Mouse (Mus musculus) neural tube, embryonic 13.5 days (tissue): ENCODE results near the gene Cfd. TPM values are rescaled to one million over a fixed set of nuclear protein-coding genes. Genes with fewer than 3 reads are reported as not detected.

Experiments
- ATAC-seq: fragments of 200-750 bp; cut with Nextera tagmentation; 2 replicates; pipeline ENCODE4 v1.8.0; 2017; ENCODE audit warnings: low read depth, mild to moderate bottlenecking, moderate TSS enrichment, moderate library complexity
- H3K27ac ChIP-seq: fragments of 300-500 bp; sonication (generic); replicated peaks from 2 replicates; pipeline ENCODE4 v1.5.1; 2015; ENCODE audit warnings: moderate library complexity, mild to moderate bottlenecking, inconsistent platforms
- H3K27me3 ChIP-seq: fragments of 300-500 bp; sonication (generic); 2 replicates; pipeline ENCODE4 v1.6.1; 2015; ENCODE audit warnings: mild to moderate bottlenecking, inconsistent platforms
- H3K36me3 ChIP-seq: fragments of 300-500 bp; sonication (generic); 2 replicates; pipeline ENCODE4 v1.6.1; 2015; ENCODE audit warnings: mild to moderate bottlenecking, inconsistent platforms
- H3K4me1 ChIP-seq: fragments of 300-500 bp; sonication (generic); replicated peaks from 2 replicates; pipeline ENCODE4 v1.6.1; 2015; ENCODE audit warnings: inconsistent platforms
- H3K4me2 ChIP-seq: fragments of 300-500 bp; sonication (generic); 2 replicates; pipeline ENCODE4 v1.6.1; 2015; ENCODE audit warnings: inconsistent platforms, mild to moderate bottlenecking, moderate library complexity
- H3K4me3 ChIP-seq: fragments of 300-500 bp; sonication (generic); 2 replicates; pipeline ENCODE4 v1.5.1; 2015; ENCODE audit warnings: mild to moderate bottlenecking, inconsistent platforms
- H3K9ac ChIP-seq: fragments of 300-500 bp; sonication (generic); 2 replicates; pipeline ENCODE4 v1.6.1; 2015; ENCODE audit warnings: moderate library complexity, mild to moderate bottlenecking, inconsistent platforms
- H3K9me3 ChIP-seq: fragments of 300-500 bp; sonication (generic); 2 replicates; pipeline ENCODE4 v1.6.1; 2016; ENCODE audit warnings: inconsistent platforms
- WGBS: fragments of 180-500 bp; shearing (Covaris S2); methylation state at CpG from one replicate; pipeline ENCODE4 v1.1.7; 2015; 5-methylcytosine and 5-hydroxymethylcytosine counted together
- microRNA-seq: library from miRNA; unstranded; fragments of <30 nt; microRNA quantifications from one replicate; pipeline ENCODE4, GENCODE M21; 2016
- polyA plus RNA-seq: library from polyadenylated mRNA; unstranded; fragments of >200 nt; fragmentation: Nextera tagmentation; extraction: Ambion mirVana; gene quantifications from 2 replicates; pipeline ENCODE4 v1.2.1, GENCODE M21; 2015

The Cfd gene
- polyA plus RNA-seq, 1 experiment from 2014 or later, result not detected

GRCm38 (mm10) chr10:79933861-79934260 lies 43.2 kb downstream of the Cfd start:
- H3K36me3 ChIP-seq, result peaks cover 47% of the 10 kb centered on the region
- no peak for ATAC-seq
- no peak overlapping the region for H3K4me3 ChIP-seq
- peak overlapping the region; percentile 38; the same call in 1 of the 2 replicates for H3K9ac ChIP-seq
- H3K27me3 ChIP-seq, result no peaks in the 10 kb centered on the region
- peak overlapping the region; percentile 80 for H3K27ac ChIP-seq
- peaks cover 94% of the 10 kb centered on the region for H3K4me1 ChIP-seq
- no peak overlapping the region for H3K4me2 ChIP-seq
- WGBS, result 27% methylated on average over 6 of the region's 6 CpGs
- no peaks in the 10 kb centered on the region for H3K9me3 ChIP-seq

DNA sequence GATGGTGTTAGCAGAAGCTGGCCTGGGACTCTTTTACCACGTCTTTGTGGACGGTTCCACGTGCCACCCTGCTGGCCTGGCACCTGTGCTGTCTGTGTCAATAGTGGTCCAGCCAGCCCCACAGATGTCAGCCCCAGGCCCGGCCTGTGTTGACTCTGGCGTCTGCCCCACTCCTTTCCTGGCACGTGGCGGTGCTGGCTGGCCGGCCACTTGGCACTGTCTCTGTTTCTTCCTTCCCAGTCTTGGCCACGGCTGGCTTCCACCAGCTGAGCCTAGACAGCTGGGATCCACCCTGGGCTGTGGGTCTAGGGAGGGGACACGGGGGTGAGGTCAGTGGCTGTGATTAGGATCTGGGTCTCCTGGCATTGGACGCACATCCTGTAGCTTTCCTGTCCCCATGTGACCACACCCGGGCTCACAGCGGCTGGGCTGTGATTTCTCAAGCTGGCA lies 43.6 kb downstream of the Cfd start:
- WGBS, result 51% methylated on average over 13 of the region's 13 CpGs
- 0 out of 2 replicates have a peak, but pooled peaks have one; percentile 15 for ATAC-seq
- no peak overlapping the region for H3K4me3 ChIP-seq
- H3K27ac ChIP-seq, result peak overlapping the region; percentile 80
- no peaks in the 10 kb centered on the region for H3K27me3 ChIP-seq
- H3K4me2 ChIP-seq, result no peak overlapping the region
- peaks cover 89% of the 10 kb centered on the region for H3K4me1 ChIP-seq
- no peaks in the 10 kb centered on the region for H3K9me3 ChIP-seq
- H3K9ac ChIP-seq, result no peak overlapping the region; the same call in 1 of the 2 replicates
- peaks cover 47% of the 10 kb centered on the region for H3K36me3 ChIP-seq

DNA sequence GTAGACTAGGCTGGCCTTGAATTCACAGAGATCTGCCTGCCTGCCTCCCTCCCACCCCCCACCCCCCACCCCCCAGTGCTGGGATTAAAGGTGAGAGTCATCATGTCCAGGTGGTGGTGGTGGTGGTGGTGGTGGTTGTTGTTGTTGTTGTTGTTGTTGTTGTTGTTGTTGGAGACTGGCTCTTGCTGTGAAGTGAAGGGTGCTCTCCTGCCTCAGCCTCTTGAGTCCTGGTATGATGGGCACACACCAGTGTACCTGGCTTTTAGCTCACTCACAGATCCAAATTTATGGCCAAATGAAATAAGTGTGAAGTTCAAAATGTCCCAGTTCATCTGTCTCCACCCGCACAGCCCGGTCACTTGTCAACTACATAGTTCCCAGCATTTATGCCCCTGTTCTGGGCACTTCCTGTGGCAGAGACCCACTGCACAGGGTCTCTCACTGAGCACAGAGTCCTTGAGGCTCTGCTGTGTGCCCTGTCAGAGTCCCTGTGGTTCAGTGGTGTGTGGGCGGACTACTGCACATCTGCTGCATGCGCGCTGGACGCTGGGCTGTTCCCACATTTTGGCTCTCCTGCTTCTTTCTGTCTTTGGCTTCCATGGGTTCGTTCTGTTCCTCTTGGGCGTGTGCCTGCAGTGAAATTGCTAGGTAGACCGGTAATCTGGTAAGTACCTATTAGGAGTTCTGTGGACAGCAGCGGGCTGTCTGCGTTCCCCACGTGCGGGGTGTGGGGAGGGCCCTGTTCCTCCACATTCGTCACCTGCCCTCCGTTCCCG lies 44.3 kb downstream of the Cfd start:
- Histone ChIP-seq H3K4me1 (peaks cover 82% of the 10 kb centered on the region), H3K4me3 (no peak overlapping the region), H3K9me3 (no peaks in the 10 kb centered on the region), H3K4me2 (no peak overlapping the region), H3K36me3 (peaks cover 47% of the 10 kb centered on the region), H3K27me3 (no peaks in the 10 kb centered on the region), H3K27ac (peak overlapping the region; percentile 80), H3K9ac (no peak overlapping the region)
- 89% methylated on average over 16 of the region's 16 CpGs for WGBS
- no peak for ATAC-seq

DNA sequence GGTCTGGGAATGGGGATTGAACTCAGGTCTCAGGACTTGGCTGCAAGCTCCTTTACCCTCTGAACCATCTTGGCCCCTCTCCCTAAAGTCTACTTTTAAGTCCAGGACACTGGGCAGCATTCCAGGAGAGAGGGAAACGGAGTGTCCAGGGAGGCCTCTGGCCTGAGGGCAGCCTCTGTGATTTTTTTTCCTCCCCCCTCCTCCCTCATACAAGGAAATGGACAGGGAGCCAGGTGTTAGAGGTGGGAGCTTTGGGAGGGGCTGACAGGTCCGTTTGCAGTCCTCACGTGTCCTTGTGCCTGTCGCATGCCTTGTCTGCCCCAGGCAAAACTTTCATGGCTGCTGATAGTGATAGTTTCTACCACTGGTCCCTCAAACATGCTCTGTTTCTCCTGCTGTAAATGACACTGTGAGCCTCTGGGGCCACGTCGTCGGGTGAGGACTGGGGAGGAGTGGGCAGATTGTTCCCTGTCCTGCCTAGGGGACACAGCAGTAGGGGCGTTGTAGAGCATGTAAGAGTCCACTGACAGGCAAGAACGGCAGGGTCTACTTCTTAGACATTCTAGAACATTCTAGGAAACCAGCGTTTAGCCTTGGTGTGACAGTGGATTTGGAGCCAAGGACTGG lies 45.7 kb downstream of the Cfd start:
- H3K9ac ChIP-seq, result no peak overlapping the region
- H3K27ac ChIP-seq, result peak overlapping the region; percentile 61
- H3K4me1 ChIP-seq, result peaks cover 68% of the 10 kb centered on the region
- ATAC-seq, result no peak
- no peaks in the 10 kb centered on the region for H3K27me3 ChIP-seq
- 75% methylated on average over 10 of the region's 10 CpGs for WGBS
- no peaks in the 10 kb centered on the region for H3K9me3 ChIP-seq
- peak overlapping the region; percentile 27; the same call in 1 of the 2 replicates for H3K4me2 ChIP-seq
- peaks cover 46% of the 10 kb centered on the region for H3K36me3 ChIP-seq
- no peak overlapping the region for H3K4me3 ChIP-seq

DNA sequence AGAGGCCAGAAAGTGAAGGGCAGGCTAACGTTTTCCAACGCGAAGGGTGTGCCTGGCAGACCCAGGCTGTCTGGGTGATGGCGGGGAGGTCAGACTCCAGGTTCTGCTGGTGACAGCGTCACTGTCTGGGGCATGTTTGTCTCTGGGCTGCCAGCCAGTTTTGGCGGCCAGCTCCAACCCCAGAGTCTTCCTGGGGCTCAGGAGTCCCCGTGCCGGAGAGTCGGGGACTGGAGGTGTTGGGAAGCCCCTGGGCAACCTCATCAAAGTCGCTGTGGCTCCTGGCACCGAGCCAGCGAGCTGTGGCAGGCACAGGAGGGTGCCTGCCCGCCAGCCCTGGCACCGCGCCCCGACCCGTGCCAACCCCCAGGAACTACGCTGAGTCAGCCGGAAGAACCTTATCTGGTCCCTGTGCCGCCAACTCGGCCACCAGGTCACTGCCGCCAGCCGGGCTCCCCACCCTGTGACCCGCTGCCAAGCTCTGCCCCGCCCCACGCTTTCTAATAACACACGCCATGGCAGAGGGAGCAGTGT lies 46.3 kb downstream of the Cfd start:
- H3K27ac ChIP-seq, result peak overlapping the region; percentile 61
- H3K9ac ChIP-seq, result peak overlapping the region; percentile 41; the same call in 1 of the 2 replicates
- peak overlapping the region; percentile 27; the same call in 1 of the 2 replicates for H3K4me2 ChIP-seq
- peak; percentile 26; the same call in 1 of the 2 replicates for ATAC-seq
- no peaks in the 10 kb centered on the region for H3K27me3 ChIP-seq
- WGBS, result 51% methylated on average over 27 of the region's 27 CpGs
- H3K36me3 ChIP-seq, result peaks cover 45% of the 10 kb centered on the region
- peaks cover 62% of the 10 kb centered on the region for H3K4me1 ChIP-seq
- H3K4me3 ChIP-seq, result no peak overlapping the region
- H3K9me3 ChIP-seq, result no peaks in the 10 kb centered on the region

GRCm38 (mm10) chr10:79937775-79938526 lies 47.3 kb downstream of the Cfd start:
- Histone ChIP-seq H3K4me1 (peaks cover 53% of the 10 kb centered on the region), H3K9ac (peak overlapping the region; percentile 41; the same call in 1 of the 2 replicates), H3K36me3 (peaks cover 39% of the 10 kb centered on the region), H3K27me3 (no peaks in the 10 kb centered on the region), H3K27ac (no peak overlapping the region), H3K4me2 (no peak overlapping the region), H3K9me3 (no peaks in the 10 kb centered on the region), H3K4me3 (no peak overlapping the region)
- no peak for ATAC-seq
- WGBS, result 36% methylated on average over 11 of the region's 11 CpGs

- 62% methylated on average over 7 of the region's 7 CpGs for WGBS
- Histone ChIP-seq H3K27ac (no peak overlapping the region), H3K9me3 (no peaks in the 10 kb centered on the region), H3K4me3 (no peak overlapping the region), H3K4me1 (peaks cover 53% of the 10 kb centered on the region), H3K9ac (no peak overlapping the region), H3K4me2 (no peak overlapping the region), H3K36me3 (peaks cover 23% of the 10 kb centered on the region), H3K27me3 (no peaks in the 10 kb centered on the region)
- no peak for ATAC-seq
Observed at GRCm38 (mm10) chr10:79940749-79941148, 50.1 kb downstream of the Cfd start.

Small RNA genes within 50 kb of the gene (microRNA-seq; reads per million reads assigned to microRNA genes)
- not detected for gene Mir6910

Other genes with a start within 250 kb of the Cfd start
- not detected in 2 replicates for gene Odf3l2, start 245.1 kb upstream of the Cfd start, polyA plus RNA-seq
- 0.62 and 1.1 TPM in 2 replicates for gene Madcam1, start 226.3 kb upstream of the Cfd start, polyA plus RNA-seq
- 82.3 and 90.2 TPM in 2 replicates for gene Tpgs1, start 221.5 kb upstream of the Cfd start, polyA plus RNA-seq
- 98.3 and 98.7 TPM in 2 replicates for gene Cdc34, start 208.7 kb upstream of the Cfd start, polyA plus RNA-seq
- gene Gzmm, start 201.8 kb upstream of the Cfd start, polyA plus RNA-seq, result 0.69 and 1.5 TPM in 2 replicates
- gene Bsg, start 186.4 kb upstream of the Cfd start, polyA plus RNA-seq, result 750 and 762 TPM in 2 replicates
- 0.78 and 0.83 TPM in 2 replicates for gene Hcn2, start 174.2 kb upstream of the Cfd start, polyA plus RNA-seq
- 40.7 and 41.2 TPM in 2 replicates for gene Polrmt, start 144.3 kb upstream of the Cfd start, polyA plus RNA-seq
- 1.7 and 2.7 TPM in 2 replicates for gene Fgf22, start 135.8 kb upstream of the Cfd start, polyA plus RNA-seq
- gene Rnf126, start 123.9 kb upstream of the Cfd start, polyA plus RNA-seq, result 96.2 and 98.5 TPM in 2 replicates
- 1.9 and 2.8 TPM in 2 replicates for gene Fstl3, start 113.6 kb upstream of the Cfd start, polyA plus RNA-seq
- gene Prss57, start 99.9 kb upstream of the Cfd start, polyA plus RNA-seq, result 0.07 and 0.69 TPM in 2 replicates
- 214 and 231 TPM in 2 replicates for gene Palm, start 97.3 kb upstream of the Cfd start, polyA plus RNA-seq
- 2.1 and 2.5 TPM in 2 replicates for gene Misp, start 69.9 kb upstream of the Cfd start, polyA plus RNA-seq
- 87.9 and 114 TPM in 2 replicates for gene Ptbp1, start 36.4 kb upstream of the Cfd start, polyA plus RNA-seq
- 14.3 and 14.7 TPM in 2 replicates for gene Prtn3, start 16.4 kb upstream of the Cfd start, polyA plus RNA-seq
- gene Plppr3, start 16.2 kb upstream of the Cfd start, polyA plus RNA-seq, result 343 and 361 TPM in 2 replicates
- 0.67 TPM in 1 of 2 replicates, not detected in the other for gene Elane, start 4.6 kb upstream of the Cfd start, polyA plus RNA-seq
- 47.4 and 49.0 TPM in 2 replicates for gene Med16, start 18.1 kb downstream of the Cfd start, polyA plus RNA-seq
- gene Gm26602, start 20.0 kb downstream of the Cfd start, polyA plus RNA-seq, result 40.5 and 48.8 TPM in 2 replicates
- gene Kiss1r, start 26.1 kb downstream of the Cfd start, polyA plus RNA-seq, result 2.1 and 2.4 TPM in 2 replicates
- gene R3hdm4, start 30.4 kb downstream of the Cfd start, polyA plus RNA-seq, result 237 and 249 TPM in 2 replicates
- 3.4 and 5.4 TPM in 2 replicates for gene Arid3a, start 36.2 kb downstream of the Cfd start, polyA plus RNA-seq
- 67.0 and 85.7 TPM in 2 replicates for gene Wdr18, start 69.3 kb downstream of the Cfd start, polyA plus RNA-seq
- gene Grin3b, start 79.9 kb downstream of the Cfd start, polyA plus RNA-seq, result 0.58 and 0.61 TPM in 2 replicates
- gene Tmem259, start 93.5 kb downstream of the Cfd start, polyA plus RNA-seq, result 21.0 and 21.4 TPM in 2 replicates
- 55.6 and 56.2 TPM in 2 replicates for gene Cnn2, start 97.7 kb downstream of the Cfd start, polyA plus RNA-seq
- gene Abca7, start 105.6 kb downstream of the Cfd start, polyA plus RNA-seq, result 7.7 and 8.1 TPM in 2 replicates
- 2.4 and 2.9 TPM in 2 replicates for gene Arhgap45, start 125.8 kb downstream of the Cfd start, polyA plus RNA-seq
- gene Polr2e, start 148.9 kb downstream of the Cfd start, polyA plus RNA-seq, result 141 and 153 TPM in 2 replicates
- gene Gpx4, start 156.3 kb downstream of the Cfd start, polyA plus RNA-seq, result 505 and 556 TPM in 2 replicates
- 12.9 and 13.0 TPM in 2 replicates for gene Sbno2, start 214.7 kb downstream of the Cfd start, polyA plus RNA-seq
- 13.3 and 16.8 TPM in 2 replicates for gene Stk11, start 224.9 kb downstream of the Cfd start, polyA plus RNA-seq
- gene Atp5d, start 247.8 kb downstream of the Cfd start, polyA plus RNA-seq, result 467 and 481 TPM in 2 replicates
- 53.9 and 55.1 TPM in 2 replicates for gene Cbarp, start 250.0 kb downstream of the Cfd start, polyA plus RNA-seq